Mouse (Mus musculus) stomach, postnatal 0 days (tissue): ENCODE data around the gene Hck.

Experiments used
- CTCF ChIP-seq: IDR thresholded peaks from 2 replicates; pipeline ENCODE4 v1.5.1; 2016; ENCODE audit warnings: antibody characterized with exemption, low read depth, mild to moderate bottlenecking, moderate library complexity
- EP300 ChIP-seq: optimal IDR thresholded peaks from 2 replicates; pipeline ENCODE3; 2016; ENCODE audit warnings: antibody characterized with exemption

- TF ChIP-seq CTCF: no peak
- no peak for TF ChIP-seq EP300
These were observed 22.7 kb upstream of the Hck start for GRCm38 (mm10) chr2:153085556-153085955.
